Mouse (Mus musculus): ENCODE data around the gene Pde4b.

DNA sequence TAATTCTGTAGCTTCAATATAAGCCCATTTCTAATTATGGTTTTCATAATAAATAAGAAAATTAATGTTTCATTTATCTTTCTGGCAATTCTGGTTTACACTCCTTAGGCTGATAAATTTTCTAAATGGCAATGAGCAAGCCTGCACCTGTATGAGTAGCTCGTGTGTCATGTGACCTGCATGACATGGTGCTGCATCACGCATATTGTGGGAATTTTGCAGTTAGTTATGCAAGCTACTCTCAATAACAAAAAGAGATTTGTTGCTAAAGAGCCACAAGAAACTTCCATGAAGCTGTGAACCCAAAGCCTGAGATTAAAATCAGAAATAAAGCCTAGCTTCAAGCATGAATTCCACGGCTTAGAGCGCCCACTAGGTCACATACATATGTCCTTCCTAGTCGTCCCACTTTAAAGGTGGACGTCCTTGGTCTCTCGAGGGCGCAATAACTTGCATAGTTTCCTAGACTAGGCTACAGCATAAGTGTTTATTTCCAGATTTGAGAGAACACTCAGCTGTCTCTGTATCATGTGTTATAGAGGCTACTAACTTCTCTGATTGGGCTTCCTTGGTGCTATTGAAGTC lies 494.9 kb downstream of the Pde4b start:
- TF ChIP-seq CTCF (IDR thresholded peaks at IDR 0.05; ENCODE audit: low read depth, low read length) (no peak), POLR2A (IDR thresholded peaks at IDR 0.05; ENCODE audit: extremely low read depth, insufficient read depth, low read length) (no peak)
